Mouse (Mus musculus) heart, embryonic 12.5 days (tissue): ENCODE measurements around the gene Olfr198. TPM values are rescaled to one million over a fixed set of nuclear protein-coding genes. Genes with fewer than 3 reads are reported as not detected.
"Not testable (repeated sequence)": the region's sequence is repeated elsewhere in the genome, so short reads cannot be mapped to it uniquely, and the experiment has no call there.

Source experiments
- ATAC-seq: fragments of 200-750 bp; cut with Nextera tagmentation; 2 replicates; pipeline ENCODE4 v1.8.0; 2017; ENCODE audit warnings: moderate TSS enrichment, moderate library complexity; ENCODE audit not compliant: insufficient number of reproducible peaks, low FRiP score
- H3K27ac ChIP-seq: fragments of 300-500 bp; sonication (generic); 2 replicates; pipeline ENCODE4 v1.5.1; 2016; ENCODE audit warnings: mild to moderate bottlenecking, moderate library complexity; ENCODE audit not compliant: poor library complexity, severe bottlenecking
- H3K27me3 ChIP-seq: fragments of 300-500 bp; sonication (generic); replicated peaks from 2 replicates; pipeline ENCODE4 v1.6.1; 2016; ENCODE audit warnings: mild to moderate bottlenecking, moderate library complexity
- H3K36me3 ChIP-seq: fragments of 300-500 bp; sonication (generic); 2 replicates; pipeline ENCODE4 v1.6.1; 2016; ENCODE audit warnings: mild to moderate bottlenecking, moderate library complexity
- H3K4me1 ChIP-seq: fragments of 300-500 bp; sonication (generic); replicated peaks from 2 replicates; pipeline ENCODE4 v1.6.1; 2016; ENCODE audit warnings: mild to moderate bottlenecking
- H3K4me2 ChIP-seq: fragments of 300-500 bp; sonication (generic); 2 replicates; pipeline ENCODE4 v1.6.1; 2016; ENCODE audit warnings: mild to moderate bottlenecking, moderate library complexity
- H3K4me3 ChIP-seq: fragments of 300-500 bp; sonication (generic); 2 replicates; pipeline ENCODE4 v1.5.1; 2016; ENCODE audit warnings: mild to moderate bottlenecking
- H3K9ac ChIP-seq: fragments of 300-500 bp; sonication (generic); 2 replicates; pipeline ENCODE4 v1.6.1; 2016; ENCODE audit warnings: mild to moderate bottlenecking, moderate library complexity
- H3K9me3 ChIP-seq: fragments of 300-500 bp; sonication (generic); replicated peaks from 2 replicates; pipeline ENCODE4 v1.6.1; 2016; ENCODE audit warnings: mild to moderate bottlenecking, moderate library complexity
- WGBS: fragments of 180-500 bp; shearing (Covaris S2); methylation state at CpG from one replicate; pipeline ENCODE4 v1.1.7; 2016; 5-methylcytosine and 5-hydroxymethylcytosine counted together
- polyA plus RNA-seq: library from polyadenylated mRNA; unstranded; fragments of >200 nt; fragmentation: Nextera tagmentation; extraction: Ambion mirVana; gene quantifications from 2 replicates; pipeline ENCODE4 v1.2.1, GENCODE M21; 2016

The Olfr198 gene
- not detected in 2 replicates for polyA plus RNA-seq

GRCm38 (mm10) chr16:59203433-59203832 is at the start of gene Olfr198:
Gene Olfr198 (minus strand): TSS chr16:59203533.
- not testable (repeated sequence) for H3K9me3 ChIP-seq, H3K4me3 ChIP-seq, H3K9ac ChIP-seq, H3K36me3 ChIP-seq, H3K4me1 ChIP-seq, H3K27me3 ChIP-seq, H3K4me2 ChIP-seq, ATAC-seq, H3K27ac ChIP-seq
- 60% methylated on average over 1 of the region's 1 CpGs for WGBS

- no peak overlapping the region for H3K4me3 ChIP-seq
- H3K4me2 ChIP-seq: no peak overlapping the region
- H3K36me3 ChIP-seq: no peaks in the 10 kb centered on the region
- ATAC-seq: no peak
- no peaks in the 10 kb centered on the region for H3K4me1 ChIP-seq
- H3K27me3 ChIP-seq: no peaks in the 10 kb centered on the region
- H3K9ac ChIP-seq: no peak overlapping the region
- WGBS: 78% methylated on average over 17 of the region's 17 CpGs
- peaks cover 8% of the 10 kb centered on the region for H3K9me3 ChIP-seq
- no peak overlapping the region for H3K27ac ChIP-seq
These were observed 46.4 kb upstream of the Olfr198 start for GRCm38 (mm10) chr16:59249684-59250083.

- H3K27me3 ChIP-seq, H3K4me3 ChIP-seq, H3K4me2 ChIP-seq, H3K9ac ChIP-seq, H3K27ac ChIP-seq, H3K36me3 ChIP-seq, H3K4me1 ChIP-seq, H3K9me3 ChIP-seq, ATAC-seq: not testable (repeated sequence)
- WGBS: 68% methylated on average over 1 of the region's 1 CpGs
These were observed 16.3 kb upstream of the Olfr198 start, which contains the start of gene Olfr199 for GRCm38 (mm10) chr16:59219667-59220066. Gene Olfr199 (minus strand): TSS chr16:59219767.

- not testable (repeated sequence) for H3K36me3 ChIP-seq, H3K27ac ChIP-seq, H3K4me2 ChIP-seq, H3K9ac ChIP-seq, H3K27me3 ChIP-seq, H3K9me3 ChIP-seq, H3K4me1 ChIP-seq, ATAC-seq, H3K4me3 ChIP-seq
- 79% methylated on average over 3 of the region's 3 CpGs for WGBS
These were observed 14.5 kb upstream of the Olfr198 start for GRCm38 (mm10) chr16:59217861-59218260.

GRCm38 (mm10) chr16:59170354-59170753 is 33.0 kb downstream of the Olfr198 start, which contains the start of gene Olfr196:
Gene Olfr196 (minus strand): TSS chr16:59170454.
- no peak within 1 kb of the TSS for H3K27ac ChIP-seq
- H3K9ac ChIP-seq: no peak within 1 kb of the TSS
- WGBS: 66% methylated on average over 3 of the region's 3 CpGs
- H3K4me2 ChIP-seq: no peak within 1 kb of the TSS
- H3K9me3 ChIP-seq: no peaks in the 10 kb centered on the region; the same call in 1 of the 2 replicates
- H3K36me3 ChIP-seq: no peaks in the 10 kb centered on the region
- no peak for ATAC-seq
- no peaks in the 10 kb centered on the region for H3K4me1 ChIP-seq
- no peaks in the 10 kb centered on the region for H3K27me3 ChIP-seq
- H3K4me3 ChIP-seq: no peak within 1 kb of the TSS

GRCm38 (mm10) chr16:59151996-59152395 is 51.3 kb downstream of the Olfr198 start:
- no peak overlapping the region for H3K4me3 ChIP-seq
- no peak for ATAC-seq
- no peaks in the 10 kb centered on the region for H3K36me3 ChIP-seq
- H3K9me3 ChIP-seq: no peaks in the 10 kb centered on the region
- WGBS: 74% methylated on average over 2 of the region's 2 CpGs
- H3K9ac ChIP-seq: no peak overlapping the region
- H3K27me3 ChIP-seq: no peaks in the 10 kb centered on the region
- H3K27ac ChIP-seq: no peak overlapping the region
- no peaks in the 10 kb centered on the region for H3K4me1 ChIP-seq
- no peak overlapping the region for H3K4me2 ChIP-seq

Other genes starting within 250 kb of the Olfr198 start
- gene Olfr183, start 208.2 kb downstream of the Olfr198 start, polyA plus RNA-seq: not detected in 2 replicates
- not detected in 2 replicates for gene Olfr186, start 173.2 kb downstream of the Olfr198 start, polyA plus RNA-seq
- gene Olfr187, start 163.8 kb downstream of the Olfr198 start, polyA plus RNA-seq: not detected in 2 replicates
- not detected in 2 replicates for gene Olfr190, start 125.5 kb downstream of the Olfr198 start, polyA plus RNA-seq
- gene Olfr191, start 113.7 kb downstream of the Olfr198 start, polyA plus RNA-seq: not detected in 2 replicates
- gene Olfr193, start 91.7 kb downstream of the Olfr198 start, polyA plus RNA-seq: not detected in 2 replicates
- not detected in 2 replicates for gene Olfr194, start 82.5 kb downstream of the Olfr198 start, polyA plus RNA-seq
- gene Olfr195, start 56.5 kb downstream of the Olfr198 start, polyA plus RNA-seq: not detected in 2 replicates
- not detected in 2 replicates for gene Olfr196, start 33.1 kb downstream of the Olfr198 start, polyA plus RNA-seq
- gene Olfr199, start 16.2 kb upstream of the Olfr198 start, polyA plus RNA-seq: not detected in 2 replicates
- gene Olfr201, start 69.1 kb upstream of the Olfr198 start, polyA plus RNA-seq: not detected in 2 replicates
- gene Olfr202, start 83.3 kb upstream of the Olfr198 start, polyA plus RNA-seq: not detected in 2 replicates
- not detected in 2 replicates for gene Olfr203, start 95.3 kb upstream of the Olfr198 start, polyA plus RNA-seq
- gene Olfr204, start 114.7 kb upstream of the Olfr198 start, polyA plus RNA-seq: not detected in 2 replicates
- not detected in 2 replicates for gene Olfr205, start 127.6 kb upstream of the Olfr198 start, polyA plus RNA-seq
- gene Olfr206, start 145.7 kb upstream of the Olfr198 start, polyA plus RNA-seq: not detected in 2 replicates
- gene Olfr209, start 160.5 kb upstream of the Olfr198 start, polyA plus RNA-seq: not detected in 2 replicates
- not detected in 2 replicates for gene Gabrr3, start 203.8 kb upstream of the Olfr198 start, polyA plus RNA-seq